Mouse (Mus musculus) spleen, adult 12 weeks (tissue): ENCODE data around the gene Olfr201.
"Not testable (repeated sequence)": the region's sequence is repeated elsewhere in the genome, so short reads cannot be mapped to it uniquely, and the experiment has no call there.

Experiments
- DNase-seq: peaks from one replicate; pipeline ENCODE4 v3.0.0; 2022; ENCODE audit warnings: low spot score

Olfr201 gene

GRCm38 (mm10) chr16:59272532-59272931 is at the start of gene Olfr201:
Olfr201 (minus strand) TSS chr16:59272632.
- not testable (repeated sequence) for DNase-seq

- DNase-seq, result no peak
These were observed 45.7 kb upstream of the Olfr201 start, which contains the start of gene Olfr204 for GRCm38 (mm10) chr16:59318148-59318547. Olfr204 (minus strand) TSS chr16:59318248.

GRCm38 (mm10) chr16:59298581-59298980 is 26.1 kb upstream of the Olfr201 start, which contains the start of gene Olfr203:
Olfr203 (plus strand) TSS chr16:59298881.
- no peak for DNase-seq

- not testable (repeated sequence) for DNase-seq
These were observed 15.1 kb upstream of the Olfr201 start for GRCm38 (mm10) chr16:59287576-59287975.

GRCm38 (mm10) chr16:59286693-59287092 is 14.3 kb upstream of the Olfr201 start, which contains the start of gene Olfr202:
Olfr202 (minus strand) TSS chr16:59286793.
- no peak for DNase-seq

- no peak for DNase-seq
These were observed 11.0 kb upstream of the Olfr201 start for GRCm38 (mm10) chr16:59283476-59283875.

GRCm38 (mm10) chr16:59280542-59280941 is 8.1 kb upstream of the Olfr201 start:
- DNase-seq, result no peak

GRCm38 (mm10) chr16:59269097-59269496 is 3.3 kb downstream of the Olfr201 start:
- not testable (repeated sequence) for DNase-seq

- no peak for DNase-seq
These were observed 22.7 kb downstream of the Olfr201 start for GRCm38 (mm10) chr16:59249684-59250083.

GRCm38 (mm10) chr16:59219667-59220066 is 52.8 kb downstream of the Olfr201 start, which contains the start of gene Olfr199:
Olfr199 (minus strand) TSS chr16:59219767.
- not testable (repeated sequence) for DNase-seq

- DNase-seq, result not testable (repeated sequence)
These were observed 54.6 kb downstream of the Olfr201 start for GRCm38 (mm10) chr16:59217861-59218260.
